Mouse (Mus musculus) testis, adult 2 months (tissue): ENCODE results near the gene Asb6. TPM values are rescaled to one million over a fixed set of nuclear protein-coding genes. Genes with fewer than 3 reads are reported as not detected.

Experiments used
- H3K27ac ChIP-seq: fragments of 200-500 bp; 2 replicates; pipeline ENCODE4 v1.5.1; 2012; ENCODE audit warnings: low read depth, low read length; ENCODE audit not compliant: control insufficient read depth, insufficient read depth
- H3K27me3 ChIP-seq: fragments of 200-500 bp; 2 replicates; pipeline ENCODE4 v1.6.1; 2012; ENCODE audit warnings: mild to moderate bottlenecking, low read length, moderate library complexity; ENCODE audit not compliant: control insufficient read depth, insufficient read depth
- H3K36me3 ChIP-seq: fragments of 200-500 bp; 2 replicates; pipeline ENCODE4 v1.6.1; 2012; ENCODE audit warnings: mild to moderate bottlenecking, low read length; ENCODE audit not compliant: control insufficient read depth, insufficient read depth
- H3K4me1 ChIP-seq: fragments of 200-500 bp; 2 replicates; pipeline ENCODE4 v1.6.1; 2012; ENCODE audit warnings: low read length; ENCODE audit not compliant: control insufficient read depth, insufficient read depth
- H3K4me3 ChIP-seq: fragments of 200-500 bp; 2 replicates; pipeline ENCODE4 v1.5.1; 2012; ENCODE audit warnings: low read depth, mild to moderate bottlenecking, low read length, moderate library complexity, mixed read lengths; ENCODE audit not compliant: control insufficient read depth
- CTCF ChIP-seq: fragments of 200-500 bp; IDR thresholded peaks from 2 replicates; pipeline ENCODE4 v1.5.1; 2012; ENCODE audit warnings: low read depth, mild to moderate bottlenecking, inconsistent platforms, low read length, moderate library complexity; ENCODE audit not compliant: control insufficient read depth, insufficient read depth, insufficient replicate concordance
- POLR2A ChIP-seq: fragments of 200-500 bp; IDR thresholded peaks from 2 replicates; pipeline ENCODE4 v1.6.1; 2012; ENCODE audit warnings: low read depth, mild to moderate bottlenecking, inconsistent platforms, low read length, moderate library complexity; ENCODE audit not compliant: control insufficient read depth
- polyA plus RNA-seq: library from polyadenylated mRNA; depleted of rRNA; stranded (reverse); fragments of >200 nt; gene quantifications from 2 replicates; pipeline ENCODE4 v1.2.3, GENCODE M21; 2012; rRNA removed

Asb6 gene
- polyA plus RNA-seq, 1 experiment: 10.5 TPM

GRCm38 (mm10) chr2:30782312-30783290, 47.5 kb downstream of the Asb6 start:
- H3K4me3 ChIP-seq: no peak overlapping the region
- H3K27ac ChIP-seq: no peak overlapping the region
- H3K27me3 ChIP-seq: no peaks in the 10 kb centered on the region; the same call in 1 of the 2 replicates
- TF ChIP-seq POLR2A: no peak
- TF ChIP-seq CTCF: no peak
- H3K4me1 ChIP-seq: peaks cover 22% of the 10 kb centered on the region
- no peaks in the 10 kb centered on the region for H3K36me3 ChIP-seq

DNA sequence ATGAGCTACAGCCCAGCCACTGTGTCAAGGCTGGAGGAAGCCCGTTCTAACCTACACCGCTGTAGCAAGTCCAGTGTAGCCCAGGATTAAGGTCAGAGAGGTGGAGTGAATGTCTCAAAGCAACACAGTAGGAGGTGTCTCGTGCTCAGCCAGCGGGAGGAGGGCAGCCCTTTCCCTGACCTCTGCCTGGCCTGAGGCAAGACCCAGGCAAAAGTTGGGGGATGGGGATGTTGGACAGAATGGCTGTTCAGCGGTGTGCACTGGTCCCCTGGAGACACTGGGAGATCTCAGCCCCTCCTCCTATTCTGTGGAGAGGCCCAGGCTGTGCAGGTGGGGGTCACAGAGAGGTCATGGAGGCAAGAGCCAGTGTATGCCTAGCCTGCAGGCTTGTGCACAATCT, 50.9 kb downstream of the Asb6 start:
- Histone ChIP-seq H3K27me3 (no peaks in the 10 kb centered on the region), H3K27ac (no peak overlapping the region)
- no peak for TF ChIP-seq CTCF
- TF ChIP-seq POLR2A: no peak

GRCm38 (mm10) chr2:30778235-30778634, 51.9 kb downstream of the Asb6 start:
- Histone ChIP-seq H3K27me3 (no peaks in the 10 kb centered on the region), H3K36me3 (no peaks in the 10 kb centered on the region), H3K4me1 (peaks cover 9% of the 10 kb centered on the region), H3K27ac (no peak overlapping the region), H3K4me3 (no peak overlapping the region)
- TF ChIP-seq CTCF: no peak
- TF ChIP-seq POLR2A: no peak

More for the DNA sequence above, 50.9 kb downstream of the Asb6 start:
- H3K36me3 ChIP-seq: no peaks in the 10 kb centered on the region
- peaks cover 14% of the 10 kb centered on the region for H3K4me1 ChIP-seq
- no peak overlapping the region for H3K4me3 ChIP-seq

- Histone ChIP-seq H3K27ac (no peak overlapping the region), H3K27me3 (no peaks in the 10 kb centered on the region), H3K4me1 (peaks cover 4% of the 10 kb centered on the region), H3K36me3 (no peaks in the 10 kb centered on the region), H3K4me3 (no peak overlapping the region)
- TF ChIP-seq CTCF (no peak), POLR2A (no peak)
Measured at GRCm38 (mm10) chr2:30777266-30777665, 52.9 kb downstream of the Asb6 start.

GRCm38 (mm10) chr2:30775955-30776354, 54.2 kb downstream of the Asb6 start:
- TF ChIP-seq CTCF (no peak), POLR2A (no peak)
- H3K36me3 ChIP-seq: no peaks in the 10 kb centered on the region
- no peak overlapping the region for H3K27ac ChIP-seq
- no peak overlapping the region for H3K4me3 ChIP-seq
- no peaks in the 10 kb centered on the region for H3K27me3 ChIP-seq
- H3K4me1 ChIP-seq: peaks cover 11% of the 10 kb centered on the region

- Histone ChIP-seq H3K27me3 (no peaks in the 10 kb centered on the region), H3K4me3 (no peak overlapping the region), H3K36me3 (no peaks in the 10 kb centered on the region), H3K27ac (peak overlapping the region; percentile 37; the same call in 1 of the 2 replicates), H3K4me1 (peaks cover 9% of the 10 kb centered on the region)
- TF ChIP-seq CTCF (no peak), POLR2A (no peak)
Measured at GRCm38 (mm10) chr2:30773313-30774005, 56.7 kb downstream of the Asb6 start.

Other genes starting within 250 kb of the Asb6 start
- gene Cstad, start 235.3 kb downstream of the Asb6 start, polyA plus RNA-seq: 0.51 TPM in 1 of 2 replicates, not detected in the other
- gene 1700001O22Rik, start 26.7 kb downstream of the Asb6 start, polyA plus RNA-seq: 905 and 964 TPM in 2 replicates
- 49.5 and 53.9 TPM in 2 replicates for gene Ntmt1, start 22.5 kb downstream of the Asb6 start, polyA plus RNA-seq
- 1.0 and 1.5 TPM in 2 replicates for gene Prrx2, start 4.6 kb upstream of the Asb6 start, polyA plus RNA-seq
- gene Ptges, start 99.5 kb upstream of the Asb6 start, polyA plus RNA-seq: 3.9 and 15.6 TPM in 2 replicates
- gene Tor1b, start 122.6 kb upstream of the Asb6 start, polyA plus RNA-seq: 12.9 and 14.0 TPM in 2 replicates
- gene Tor1a, start 137.6 kb upstream of the Asb6 start, polyA plus RNA-seq: 10.5 and 11.1 TPM in 2 replicates
- gene BC005624, start 151.9 kb upstream of the Asb6 start, polyA plus RNA-seq: 19.9 and 23.7 TPM in 2 replicates
- 68.1 and 76.9 TPM in 2 replicates for gene Usp20, start 151.9 kb upstream of the Asb6 start, polyA plus RNA-seq